Mouse (Mus musculus) lung, embryonic 14.5 days (tissue): ENCODE data around the gene Eral1. TPM values are rescaled to one million over a fixed set of nuclear protein-coding genes. Genes with fewer than 3 reads are reported as not detected.

ENCODE experiments used
- ATAC-seq: fragments of 200-750 bp; cut with Nextera tagmentation; 2 replicates; pipeline ENCODE4 v1.8.0; 2017; ENCODE audit warnings: mild to moderate bottlenecking, moderate TSS enrichment, moderate library complexity; ENCODE audit not compliant: insufficient read depth
- DNase-seq: peaks from one replicate; pipeline ENCODE4 v3.0.0-alpha.2; 2015
- H3K27ac ChIP-seq: fragments of 300-500 bp; sonication (generic); 2 replicates; pipeline ENCODE4 v1.5.1; 2014; ENCODE audit warnings: low read depth, mild to moderate bottlenecking, moderate library complexity
- H3K27me3 ChIP-seq: fragments of 300-500 bp; sonication (generic); 2 replicates; pipeline ENCODE4 v1.6.1; 2014; ENCODE audit warnings: low read length, control low read depth; ENCODE audit not compliant: insufficient read depth
- H3K36me3 ChIP-seq: fragments of 300-500 bp; sonication (generic); 2 replicates; pipeline ENCODE4 v1.6.1; 2014; ENCODE audit warnings: control low read depth; ENCODE audit not compliant: insufficient read depth
- H3K4me1 ChIP-seq: fragments of 300-500 bp; sonication (generic); 2 replicates; pipeline ENCODE4 v1.6.1; 2014; ENCODE audit warnings: antibody characterized with exemption, control low read depth; ENCODE audit not compliant: insufficient read depth
- H3K4me2 ChIP-seq: fragments of 300-500 bp; sonication (generic); 2 replicates; pipeline ENCODE4 v1.6.1; 2014; ENCODE audit warnings: mild to moderate bottlenecking
- H3K4me3 ChIP-seq: fragments of 300-500 bp; sonication (generic); 2 replicates; pipeline ENCODE4 v1.5.1; 2014; ENCODE audit warnings: low read depth, low read length
- H3K9ac ChIP-seq: fragments of 300-500 bp; sonication (generic); 2 replicates; pipeline ENCODE4 v1.6.1; 2014
- H3K9me3 ChIP-seq: fragments of 300-500 bp; sonication (generic); 2 replicates; pipeline ENCODE4 v1.6.1; 2016; ENCODE audit warnings: low read depth, low read length, control low read depth
- CTCF ChIP-seq: IDR thresholded peaks from 2 replicates; pipeline ENCODE4 v1.5.1; 2016; ENCODE audit warnings: antibody characterized with exemption, low read depth
- WGBS: fragments of 180-500 bp; shearing (Covaris S2); extraction: QIAGEN DNeasy Blood & Tissue Kit; methylation state at CpG from one replicate; pipeline ENCODE4 v1.1.7; 2014; 5-methylcytosine and 5-hydroxymethylcytosine counted together
- polyA plus RNA-seq: library from polyadenylated mRNA; unstranded; fragments of >200 nt; fragmentation: Nextera tagmentation; extraction: Ambion mirVana; gene quantifications from 2 replicates; pipeline ENCODE4 v1.2.1, GENCODE M21; 2014

Eral1 gene
- polyA plus RNA-seq, 1 experiment from 2014 or later = 37.5 TPM

- Histone ChIP-seq H3K36me3 (peaks cover 17% of the 10 kb centered on the region; the same call in 1 of the 2 replicates), H3K4me1 (no peaks in the 10 kb centered on the region), H3K9ac (no peak overlapping the region), H3K9me3 (no peaks in the 10 kb centered on the region), H3K27ac (no peak overlapping the region), H3K27me3 (no peaks in the 10 kb centered on the region), H3K4me2 (no peak overlapping the region), H3K4me3 (no peak overlapping the region)
- WGBS = 67% methylated on average over 5 of the region's 5 CpGs
- peak; percentile 24 for DNase-seq
- TF ChIP-seq CTCF = peak; percentile 20; the same call in 1 of the 2 replicates
- ATAC-seq = no peak
Measured at GRCm38 (mm10) chr11:78102958-78103747, 23.0 kb upstream of the Eral1 start.

GRCm38 (mm10) chr11:78102142-78102541 lies 22.0 kb upstream of the Eral1 start:
- Histone ChIP-seq H3K9ac (no peak overlapping the region), H3K27me3 (no peaks in the 10 kb centered on the region), H3K9me3 (no peaks in the 10 kb centered on the region), H3K4me2 (no peak overlapping the region), H3K4me3 (no peak overlapping the region), H3K27ac (no peak overlapping the region), H3K4me1 (no peaks in the 10 kb centered on the region), H3K36me3 (peaks cover 20% of the 10 kb centered on the region; the same call in 1 of the 2 replicates)
- DNase-seq (no peak), ATAC-seq (no peak)
- 78% methylated on average over 5 of the region's 5 CpGs for WGBS
- no peak for TF ChIP-seq CTCF

GRCm38 (mm10) chr11:78100746-78101145 lies 20.6 kb upstream of the Eral1 start:
- ATAC-seq = no peak
- Histone ChIP-seq H3K9me3 (no peaks in the 10 kb centered on the region), H3K4me2 (no peak overlapping the region), H3K27me3 (no peaks in the 10 kb centered on the region), H3K36me3 (peaks cover 13% of the 10 kb centered on the region; the same call in 1 of the 2 replicates), H3K4me3 (no peak overlapping the region), H3K4me1 (peaks cover 3% of the 10 kb centered on the region; the same call in 1 of the 2 replicates), H3K9ac (no peak overlapping the region), H3K27ac (no peak overlapping the region)
- no peak for DNase-seq
- no peak for TF ChIP-seq CTCF
- 73% methylated on average over 11 of the region's 11 CpGs for WGBS

GRCm38 (mm10) chr11:78097077-78097476 lies 16.9 kb upstream of the Eral1 start:
- H3K27ac ChIP-seq = no peak overlapping the region
- peak overlapping the region; percentile 36 for H3K4me2 ChIP-seq

GRCm38 (mm10) chr11:78095144-78095516 lies 14.9 kb upstream of the Eral1 start:
- Histone ChIP-seq H3K36me3 (peaks cover 8% of the 10 kb centered on the region; the same call in 1 of the 2 replicates), H3K4me3 (peak overlapping the region; percentile 57), H3K9me3 (no peaks in the 10 kb centered on the region), H3K4me2 (peak overlapping the region; percentile 72), H3K4me1 (peaks cover 6% of the 10 kb centered on the region), H3K27ac (0 out of 2 replicates have a peak overlapping the region, but pooled peaks have one; percentile 33), H3K9ac (peak overlapping the region; percentile 60), H3K27me3 (no peaks in the 10 kb centered on the region)
- TF ChIP-seq CTCF = no peak
- ATAC-seq (no peak), DNase-seq (no peak)
- WGBS = 20% methylated on average over 5 of the region's 5 CpGs

More at GRCm38 (mm10) chr11:78097077-78097476, 16.9 kb upstream of the Eral1 start:
- DNase-seq (no peak), ATAC-seq (no peak)
- Histone ChIP-seq H3K4me3 (peak overlapping the region; percentile 14; the same call in 1 of the 2 replicates), H3K9me3 (no peaks in the 10 kb centered on the region), H3K9ac (peak overlapping the region; percentile 41; the same call in 1 of the 2 replicates), H3K36me3 (peaks cover 13% of the 10 kb centered on the region; the same call in 1 of the 2 replicates), H3K4me1 (peaks cover 6% of the 10 kb centered on the region), H3K27me3 (no peaks in the 10 kb centered on the region)
- 26% methylated on average over 3 of the region's 3 CpGs for WGBS
- TF ChIP-seq CTCF = no peak

- no peaks in the 10 kb centered on the region for H3K27me3 ChIP-seq
- DNase-seq (peak; percentile 96), ATAC-seq (peak; percentile 97)
- H3K4me3 ChIP-seq = peak within 1 kb of the TSS; percentile 57
- H3K4me2 ChIP-seq = peak within 1 kb of the TSS; percentile 72
- no peaks in the 10 kb centered on the region for H3K9me3 ChIP-seq
- TF ChIP-seq CTCF = no peak
- WGBS = under 1% methylated on average over 38 of the region's 38 CpGs
- peaks cover 6% of the 10 kb centered on the region for H3K4me1 ChIP-seq
- peaks cover 4% of the 10 kb centered on the region; the same call in 1 of the 2 replicates for H3K36me3 ChIP-seq
- H3K27ac ChIP-seq = 0 out of 2 replicates have a peak within 1 kb of the TSS, but pooled peaks have one; percentile 48
- peak within 1 kb of the TSS; percentile 60 for H3K9ac ChIP-seq
Measured at GRCm38 (mm10) chr11:78094504-78095143, 14.4 kb upstream of the Eral1 start, which contains the start of gene Fam222b. Gene Fam222b (plus strand): TSS chr11:78094660.

GRCm38 (mm10) chr11:78094137-78094503 lies 13.9 kb upstream of the Eral1 start:
- TF ChIP-seq CTCF = no peak
- ATAC-seq = peak; percentile 48
- WGBS = 45% methylated on average over 11 of the region's 11 CpGs

More at GRCm38 (mm10) chr11:78094137-78094503, 13.9 kb upstream of the Eral1 start:
- no peak for DNase-seq
- H3K4me3 ChIP-seq = peak overlapping the region; percentile 57
- H3K9me3 ChIP-seq = no peaks in the 10 kb centered on the region
- no peaks in the 10 kb centered on the region for H3K27me3 ChIP-seq
- peak overlapping the region; percentile 72 for H3K4me2 ChIP-seq
- 0 out of 2 replicates have a peak, but pooled peaks cover 3% of the 10 kb centered on the region for H3K36me3 ChIP-seq
- H3K9ac ChIP-seq = peak overlapping the region; percentile 60
- 0 out of 2 replicates have a peak overlapping the region, but pooled peaks have one; percentile 7 for H3K27ac ChIP-seq
- H3K4me1 ChIP-seq = peaks cover 6% of the 10 kb centered on the region
